ENCODE assay signal across 9 mouse cellular contexts in the genomic region with DNA sequence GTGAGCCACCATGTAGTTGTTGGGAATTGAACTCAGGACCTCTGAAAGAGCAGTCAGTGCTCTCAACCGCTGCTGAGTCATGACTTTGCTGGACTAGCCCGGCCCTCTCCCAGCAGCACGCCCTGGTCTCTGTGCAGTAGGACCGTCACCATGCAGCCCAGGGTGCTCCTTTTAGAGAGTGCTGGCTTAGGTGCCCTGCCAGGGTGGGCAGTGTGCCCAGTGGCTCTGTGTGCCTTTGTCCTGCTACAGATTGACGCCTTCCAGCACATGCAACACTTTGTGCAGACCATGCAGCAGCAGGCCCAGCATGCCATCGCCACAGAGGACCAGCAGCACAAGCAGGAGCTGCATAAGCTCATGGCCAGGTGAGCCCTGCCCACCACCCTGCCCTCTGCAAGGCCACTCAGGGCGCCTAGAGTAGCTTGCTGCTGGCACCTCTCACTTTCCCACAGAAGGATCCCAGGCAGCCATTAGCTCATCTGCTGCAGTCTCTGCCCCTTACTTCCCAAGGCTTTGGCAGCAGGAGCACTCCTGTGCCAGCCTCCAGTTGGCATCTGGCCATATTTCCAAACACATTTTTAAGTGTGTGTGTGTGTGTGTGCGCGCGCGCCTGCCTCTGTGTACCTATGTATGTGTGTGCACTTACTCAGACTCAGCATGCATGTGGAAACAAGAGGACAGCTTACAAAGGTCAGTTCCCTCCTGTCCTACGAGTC. TPM values are rescaled to one million over a fixed set of nuclear protein-coding genes. Genes with fewer than 3 reads are reported as not detected.
DNase-seq lines count a peak whose midpoint lies in the region; ATAC-seq and TF ChIP-seq lines count a peak whose summit lies in the region.
"Had no signal": no experiment of that assay in that cellular context is flagged by ENCODE, and none has a peak within 500 bp of the region (broad histone marks: within the 10 kb centered on the region; RNA-seq: fewer than 3 reads in every experiment).

No protein-coding gene starts in this region.

- DNase-seq in kidney, postnatal 0 days (ENCODE audit: low spot score) = no peak
- peak; percentile 62 for DNase-seq in adipocyte (ENCODE audit: low spot score)
- DNase-seq in adrenal gland, postnatal 14 days = peak; percentile 70
- DNase-seq in thymus, adult 18-20 months = no peak
- no peak for DNase-seq in urinary bladder, adult 18-20 months (ENCODE audit: low spot score in 2 of 2)
- DNase-seq: thymus, postnatal 4 days had no signal

- H3K4me1 ChIP-seq in kidney, postnatal 0 days (replicated peaks; ENCODE audit: insufficient read depth, low read length) = no peaks in the 10 kb centered on the region
- no peaks in the 10 kb centered on the region for H3K4me1 ChIP-seq in kidney, embryonic 14.5 days (ENCODE audit: control insufficient read depth, insufficient read depth, low read length)
- no peaks in the 10 kb centered on the region for H3K4me1 ChIP-seq in heart, embryonic 14.5 days (ENCODE audit: control insufficient read depth in 2 of 2, insufficient read depth in 2 of 2, low read length in 2 of 2)
- H3K4me1 ChIP-seq: limb, embryonic 15.5 days had no signal

- WGBS in kidney, postnatal 0 days = 90% methylated on average over 12 of the region's 12 CpGs
- WGBS in kidney, embryonic 14.5 days = 89% methylated on average over 12 of the region's 12 CpGs
- 86% methylated on average over 12 of the region's 12 CpGs for WGBS in heart, embryonic 14.5 days

- no peak overlapping the region for H3K4me3 ChIP-seq in kidney, postnatal 0 days (replicated peaks; ENCODE audit: low read depth, low read length)
- H3K4me3 ChIP-seq in kidney, embryonic 14.5 days (ENCODE audit: low read length) = no peak overlapping the region
- no peak overlapping the region for H3K4me3 ChIP-seq in heart, embryonic 14.5 days (ENCODE audit: control insufficient read depth in 1 of 2, insufficient read depth in 1 of 2, low read depth in 1 of 2, low read length in 2 of 2)
- H3K4me3 ChIP-seq: limb, embryonic 15.5 days had no signal

- peaks cover 84% of the 10 kb centered on the region for H3K36me3 ChIP-seq in kidney, postnatal 0 days (ENCODE audit: insufficient read depth, low read length)
- H3K36me3 ChIP-seq in kidney, embryonic 14.5 days (ENCODE audit: control insufficient read depth, insufficient read depth, low read length) = peaks cover 90% of the 10 kb centered on the region
- peaks cover 96% of the 10 kb centered on the region for H3K36me3 ChIP-seq in heart, embryonic 14.5 days (ENCODE audit: control insufficient read depth, insufficient read depth, low read length)

- H3K27me3 ChIP-seq in kidney, postnatal 0 days (ENCODE audit: insufficient read depth, low read length) = no peaks in the 10 kb centered on the region
- no peaks in the 10 kb centered on the region for H3K27me3 ChIP-seq in kidney, embryonic 14.5 days (ENCODE audit: control insufficient read depth, insufficient read depth, low read length)
- H3K27me3 ChIP-seq in heart, embryonic 14.5 days (ENCODE audit: control insufficient read depth, insufficient read depth, low read length) = no peaks in the 10 kb centered on the region
- H3K27me3 ChIP-seq: limb, embryonic 15.5 days had no signal

- ATAC-seq in kidney, postnatal 0 days (replicated peaks; ENCODE audit: low FRiP score, low read depth) = 0 out of 2 replicates have a peak, but pooled peaks have one; percentile 29
- ATAC-seq in kidney, embryonic 14.5 days (ENCODE audit: low FRiP score, low TSS enrichment) = no peak
- ATAC-seq in heart, embryonic 14.5 days (ENCODE audit: insufficient number of reproducible peaks, insufficient read depth, low FRiP score, low read depth) = peak; percentile 18; the same call in 1 of the 2 replicates

- TF ChIP-seq CTCF in kidney, postnatal 0 days (IDR thresholded peaks at IDR 0.05; ENCODE audit: low read depth) = no peak

- H3K4me2 ChIP-seq in kidney, postnatal 0 days (ENCODE audit: low read length) = no peak overlapping the region
- no peak overlapping the region for H3K4me2 ChIP-seq in kidney, embryonic 14.5 days (replicated peaks; ENCODE audit: low read depth, low read length)
- no peak overlapping the region for H3K4me2 ChIP-seq in heart, embryonic 14.5 days (ENCODE audit: low read length)
- H3K4me2 ChIP-seq: limb, embryonic 15.5 days had no signal

- H3K27ac ChIP-seq in kidney, postnatal 0 days = no peak overlapping the region
- H3K27ac ChIP-seq in kidney, embryonic 14.5 days (ENCODE audit: low read depth, low read length) = no peak overlapping the region
- H3K27ac ChIP-seq in heart, embryonic 14.5 days (replicated peaks in 1 of 2; ENCODE audit: control insufficient read depth in 1 of 2, insufficient read depth in 1 of 2, low read depth in 2 of 2, low read length in 2 of 2) = no peak overlapping the region

- no peak overlapping the region for H3K9ac ChIP-seq in kidney, postnatal 0 days (ENCODE audit: low read depth, low read length)
- no peak overlapping the region for H3K9ac ChIP-seq in kidney, embryonic 14.5 days (ENCODE audit: low read depth, low read length)
- H3K9ac ChIP-seq in heart, embryonic 14.5 days (ENCODE audit: low read length) = no peak overlapping the region
- H3K9ac ChIP-seq: limb, embryonic 15.5 days had no signal

- no peaks in the 10 kb centered on the region for H3K9me3 ChIP-seq in kidney, postnatal 0 days (replicated peaks; ENCODE audit: low read length)
- no peaks in the 10 kb centered on the region for H3K9me3 ChIP-seq in kidney, embryonic 14.5 days (ENCODE audit: control insufficient read depth, low read length)
- H3K9me3 ChIP-seq in heart, embryonic 14.5 days (ENCODE audit: control insufficient read depth, low read length) = no peaks in the 10 kb centered on the region
- H3K9me3 ChIP-seq: limb, embryonic 15.5 days had no signal

RNA-seq across cellular contexts. Expression of a gene that starts 24.5 kb away (rescaled TPM):
- 52.4 and 57.4 TPM in 2 replicates for polyA plus RNA-seq in kidney, postnatal 0 days (2015; fragmentation: Nextera tagmentation; extraction: Ambion mirVana)
- 65.7 and 101 TPM in 2 replicates for polyA plus RNA-seq in kidney, embryonic 14.5 days (2014; fragmentation: Nextera tagmentation; extraction: Ambion mirVana)
- 49.5 and 56.3 TPM in 2 replicates for total RNA-seq in adrenal gland, postnatal 14 days (2021)
- polyA plus RNA-seq in heart, embryonic 14.5 days (2014; fragmentation: Nextera tagmentation; extraction: Ambion mirVana) = 61.2 and 66.6 TPM in 2 replicates

RNA-seq across cellular contexts. Expression of a gene that starts 33.5 kb away (rescaled TPM):
- polyA plus RNA-seq in kidney, postnatal 0 days (2015; fragmentation: Nextera tagmentation; extraction: Ambion mirVana) = 0.46 and 1.1 TPM in 2 replicates
- polyA plus RNA-seq in kidney, embryonic 14.5 days (2014; fragmentation: Nextera tagmentation; extraction: Ambion mirVana) = 0.54 and 1.4 TPM in 2 replicates
- 1.4 and 2.3 TPM in 2 replicates for total RNA-seq in adrenal gland, postnatal 14 days (2021)
- 11.5 and 16.6 TPM in 2 replicates for polyA plus RNA-seq in heart, embryonic 14.5 days (2014; fragmentation: Nextera tagmentation; extraction: Ambion mirVana)

RNA-seq across cellular contexts. Expression of a gene that starts 57.5 kb away (rescaled TPM):
- polyA plus RNA-seq in kidney, postnatal 0 days (2015; fragmentation: Nextera tagmentation; extraction: Ambion mirVana) = 122 and 125 TPM in 2 replicates
- polyA plus RNA-seq in kidney, embryonic 14.5 days (2014; fragmentation: Nextera tagmentation; extraction: Ambion mirVana) = 214 and 242 TPM in 2 replicates
- 69.7 and 92.4 TPM in 2 replicates for total RNA-seq in adrenal gland, postnatal 14 days (2021)
- polyA plus RNA-seq in heart, embryonic 14.5 days (2014; fragmentation: Nextera tagmentation; extraction: Ambion mirVana) = 98.1 and 101 TPM in 2 replicates

Comparison
In these comparisons a context has a peak if more than half of its experiments do, and no peak if none do; other contexts are left out.
1. DNase-seq: peak in adipocyte (single experiment) and adrenal gland, postnatal 14 days (single experiment); none in kidney, postnatal 0 days (single experiment), thymus, adult 18-20 months (0 of 2) and urinary bladder, adult 18-20 months (0 of 2).